Mouse (Mus musculus) kidney, postnatal 36 days (tissue): ENCODE measurements around the gene Myh3.

Source experiments
- DNase-seq, 2 experiments: peaks; one replicate each; pipeline ENCODE4 v3.0.0; 2021 to 2022; ENCODE audit warnings: mixed read lengths in 2 of 2

Gene Myh3

DNA sequence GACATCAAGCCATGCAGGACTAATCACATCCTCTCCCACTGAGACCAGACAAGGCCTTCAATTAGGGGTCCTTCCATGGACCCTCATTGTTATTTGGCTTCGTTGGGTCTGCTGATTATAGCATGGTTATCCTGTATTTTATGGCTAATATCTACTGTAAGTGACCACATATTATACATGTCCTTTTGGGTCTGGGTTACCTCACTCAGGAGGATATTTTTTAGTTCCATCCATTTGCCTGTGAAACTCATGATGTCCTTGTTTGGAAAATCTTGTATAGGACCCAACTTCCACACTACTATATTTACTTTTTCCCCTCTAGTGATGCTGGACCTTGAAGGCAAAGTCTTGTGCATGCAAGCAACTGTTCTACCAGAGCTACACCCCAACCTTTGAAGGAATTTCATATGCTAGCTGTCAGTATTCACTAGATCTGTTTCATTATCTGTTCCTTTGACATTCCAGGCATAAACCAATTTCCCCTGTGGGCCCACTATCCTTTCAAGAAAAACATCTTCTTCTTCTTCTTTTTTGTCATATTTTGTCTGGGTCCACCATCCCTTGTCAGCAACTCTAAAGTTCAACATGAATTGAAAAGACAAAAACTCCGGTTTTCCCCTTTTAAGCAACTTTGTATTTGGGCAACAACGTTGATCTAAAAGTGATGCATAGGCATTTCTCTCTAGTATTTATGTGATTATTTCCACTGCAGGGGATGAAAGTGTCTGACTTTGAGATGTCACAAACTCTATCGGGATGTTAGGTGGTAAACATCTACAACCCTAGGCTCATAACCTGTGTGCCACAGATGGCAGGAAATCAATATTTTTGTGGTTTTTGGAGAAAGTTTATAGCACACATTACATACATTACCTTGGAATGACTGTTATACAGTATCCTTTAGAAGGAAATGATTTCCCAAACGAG, 67.6 kb downstream of the Myh3 start:
- no peak for DNase-seq

DNA sequence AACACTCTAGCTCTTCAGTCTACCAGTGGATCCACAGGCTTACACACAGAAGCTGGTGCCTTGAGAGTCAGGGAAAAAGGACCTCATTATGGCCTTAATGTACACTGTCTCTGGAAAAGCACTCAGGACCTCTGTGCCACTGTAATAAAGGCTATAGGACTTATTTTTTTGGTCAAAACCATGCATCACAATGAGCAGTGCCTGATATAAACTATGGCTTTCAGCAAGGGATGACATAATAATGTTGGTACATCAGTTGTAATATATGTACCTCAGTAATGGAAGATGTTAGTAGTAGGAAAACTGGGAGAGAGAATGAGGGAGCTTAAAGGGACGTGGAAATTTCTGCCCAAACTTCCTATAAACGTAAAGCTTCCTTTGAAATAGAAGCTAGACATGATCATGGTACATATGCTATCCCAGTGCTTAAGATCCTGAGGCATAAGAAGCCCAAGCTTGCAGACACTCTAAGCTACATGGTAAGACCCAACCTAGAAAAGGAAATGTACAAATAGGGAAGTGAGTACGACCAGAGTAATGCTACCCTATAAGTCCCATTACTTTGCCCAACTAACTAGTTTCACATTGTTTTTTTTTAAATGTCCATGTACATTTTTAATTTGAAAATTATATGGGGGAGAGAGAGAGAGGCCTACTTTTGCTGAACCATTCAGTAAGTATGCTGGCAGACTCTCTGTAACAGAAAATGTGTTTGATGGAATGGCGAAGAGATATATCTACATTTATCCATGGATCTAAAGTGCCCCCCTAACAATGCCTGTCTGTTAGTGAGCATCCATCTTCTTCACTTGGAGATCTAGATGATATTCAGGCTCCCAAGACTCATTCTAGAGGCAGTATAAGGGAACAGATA, 68.5 kb downstream of the Myh3 start:
- DNase-seq, result no peak

DNA sequence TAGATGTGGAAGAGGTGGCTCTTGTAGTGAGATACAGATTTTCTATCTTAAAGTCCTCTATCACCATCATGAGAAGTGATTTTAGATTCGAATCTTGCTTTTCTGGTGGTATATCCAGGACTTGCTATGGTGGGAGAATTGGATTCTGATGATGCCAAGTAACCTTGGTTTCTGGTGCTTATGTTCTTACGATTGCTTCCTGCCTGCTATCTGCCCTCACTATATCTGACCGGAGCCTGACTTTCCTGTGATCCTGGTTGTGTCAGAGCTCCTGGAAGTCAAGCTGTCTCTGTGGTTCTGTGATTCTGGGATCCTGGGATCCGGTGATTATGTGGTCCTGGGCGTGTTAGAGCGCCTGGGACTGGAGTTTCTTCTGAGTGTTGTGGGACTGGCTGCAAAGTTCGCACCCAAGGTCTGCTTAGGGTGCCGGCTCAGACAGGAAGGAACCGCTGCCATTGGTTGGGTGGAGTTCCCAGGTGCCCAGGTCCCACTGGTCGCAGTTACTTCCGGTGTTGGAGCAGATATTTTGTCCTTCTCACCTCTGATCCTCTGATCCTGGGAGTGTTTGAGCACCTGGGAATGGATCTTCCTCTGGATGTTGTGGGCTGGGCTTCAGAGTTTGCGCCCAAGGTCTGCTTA, 69.3 kb downstream of the Myh3 start:
- no peak for DNase-seq

DNA sequence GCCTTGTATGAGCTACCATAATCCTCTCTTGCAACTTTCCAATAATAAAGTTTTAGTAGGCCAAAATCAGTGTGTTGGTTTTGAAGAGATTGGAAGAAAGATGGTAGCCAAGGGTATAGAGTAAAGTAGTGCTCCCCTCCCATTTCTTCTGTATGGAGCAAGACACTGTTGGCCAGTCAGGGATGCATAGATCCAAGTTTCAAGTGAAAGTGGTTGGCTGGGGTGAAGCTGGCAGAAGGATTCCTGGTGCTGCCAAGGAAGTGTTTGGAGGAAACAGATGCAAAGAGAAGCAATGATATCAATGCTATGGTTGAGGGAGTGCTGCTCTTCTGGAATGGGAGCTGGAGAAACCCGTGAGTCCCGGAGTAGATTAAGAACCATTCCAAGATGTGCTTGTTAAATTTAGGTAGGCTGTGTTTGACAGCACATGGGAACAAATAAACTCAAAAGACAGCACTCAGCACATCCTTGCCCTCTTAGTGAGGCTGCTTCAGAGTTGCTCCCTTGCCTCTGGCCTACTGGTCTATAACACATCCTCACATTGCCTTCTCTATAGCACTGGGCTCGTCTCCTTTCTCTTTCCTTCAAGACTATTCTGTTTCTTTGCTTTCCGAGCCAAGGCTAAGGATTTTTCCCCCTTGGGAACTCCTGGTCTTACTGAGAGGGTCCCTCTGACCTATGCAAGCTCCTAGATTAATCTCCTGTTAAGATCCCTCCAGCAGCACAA, 70.3 kb downstream of the Myh3 start:
- DNase-seq, result no peak

DNA sequence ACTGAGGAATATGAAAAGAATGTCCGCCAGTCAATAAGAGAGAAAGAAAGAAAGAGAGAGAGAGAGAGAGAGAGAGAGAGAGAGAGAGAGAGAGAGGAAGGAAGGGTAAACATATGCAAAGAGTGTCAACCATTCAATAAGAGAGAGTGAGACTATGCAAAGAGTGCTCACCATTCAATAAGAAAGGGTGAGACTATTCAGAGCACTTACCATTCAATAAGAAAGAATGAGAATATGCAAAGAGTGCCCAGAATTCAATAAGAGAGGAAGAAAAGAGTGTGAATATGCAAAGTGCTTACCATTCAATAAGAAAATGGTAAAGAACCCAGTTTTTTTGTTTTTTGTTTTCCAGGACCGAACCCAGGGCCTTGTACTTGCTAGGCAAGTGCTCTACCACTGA, 72.1 kb downstream of the Myh3 start:
- DNase-seq, result no peak

DNA sequence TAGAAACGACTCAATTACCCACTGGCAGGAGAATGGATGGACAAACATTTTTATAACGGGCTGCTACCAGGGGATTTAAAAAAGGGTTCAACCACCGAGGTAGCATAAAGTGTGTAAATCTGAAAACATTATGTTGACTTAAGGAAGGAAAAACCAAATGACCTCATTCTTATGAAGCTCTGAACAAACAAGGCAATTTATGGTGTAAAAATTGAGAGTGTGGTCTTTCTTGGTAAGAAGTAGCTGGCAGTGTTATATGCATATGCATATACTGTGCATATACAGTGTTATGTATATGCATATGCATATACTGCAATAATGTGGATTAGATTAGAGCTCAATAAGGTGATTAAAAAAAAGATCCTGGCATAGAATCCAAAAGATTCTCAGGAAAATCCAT, 73.1 kb downstream of the Myh3 start:
- no peak for DNase-seq
